Mouse (Mus musculus) embryo, embryonic 9.5 days (tissue): ENCODE results near the gene Phpt1.

Source experiments
- DNase-seq: peaks from one replicate; pipeline ENCODE4 v3.0.0-alpha.2; 2017; ENCODE audit errors: extremely low spot score

Phpt1 gene

GRCm38 (mm10) chr2:25582466-25583119, 7.6 kb upstream of the Phpt1 start:
- DNase-seq, result no peak

DNA sequence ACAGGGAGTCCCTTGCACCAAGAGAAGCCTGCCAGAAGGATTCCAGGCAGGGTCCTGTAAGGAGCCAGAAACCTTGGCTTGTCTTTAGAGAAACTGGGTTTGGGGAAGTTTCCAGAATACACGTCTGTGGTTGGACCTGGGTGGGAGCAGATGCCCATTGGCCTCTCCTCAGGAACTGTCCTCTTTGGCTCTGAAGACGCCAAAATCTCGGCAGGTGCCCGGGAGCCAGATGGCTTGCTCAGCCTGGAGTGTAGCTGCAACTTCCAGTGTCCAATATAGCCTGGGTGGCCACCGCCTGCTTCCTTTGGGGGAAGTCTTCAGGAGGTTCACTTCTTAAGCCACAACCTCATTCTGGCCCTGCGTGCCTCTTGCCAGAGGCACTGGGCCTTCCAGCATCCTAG, 6.9 kb upstream of the Phpt1 start:
- no peak for DNase-seq

- DNase-seq, result peak; percentile 75
These were observed 6.4 kb upstream of the Phpt1 start, which contains the start of gene Ajm1 for GRCm38 (mm10) chr2:25581294-25581864. Ajm1 (minus strand) TSS chr2:25581757.

GRCm38 (mm10) chr2:25580621-25581101, 5.6 kb upstream of the Phpt1 start:
- no peak for DNase-seq

DNA sequence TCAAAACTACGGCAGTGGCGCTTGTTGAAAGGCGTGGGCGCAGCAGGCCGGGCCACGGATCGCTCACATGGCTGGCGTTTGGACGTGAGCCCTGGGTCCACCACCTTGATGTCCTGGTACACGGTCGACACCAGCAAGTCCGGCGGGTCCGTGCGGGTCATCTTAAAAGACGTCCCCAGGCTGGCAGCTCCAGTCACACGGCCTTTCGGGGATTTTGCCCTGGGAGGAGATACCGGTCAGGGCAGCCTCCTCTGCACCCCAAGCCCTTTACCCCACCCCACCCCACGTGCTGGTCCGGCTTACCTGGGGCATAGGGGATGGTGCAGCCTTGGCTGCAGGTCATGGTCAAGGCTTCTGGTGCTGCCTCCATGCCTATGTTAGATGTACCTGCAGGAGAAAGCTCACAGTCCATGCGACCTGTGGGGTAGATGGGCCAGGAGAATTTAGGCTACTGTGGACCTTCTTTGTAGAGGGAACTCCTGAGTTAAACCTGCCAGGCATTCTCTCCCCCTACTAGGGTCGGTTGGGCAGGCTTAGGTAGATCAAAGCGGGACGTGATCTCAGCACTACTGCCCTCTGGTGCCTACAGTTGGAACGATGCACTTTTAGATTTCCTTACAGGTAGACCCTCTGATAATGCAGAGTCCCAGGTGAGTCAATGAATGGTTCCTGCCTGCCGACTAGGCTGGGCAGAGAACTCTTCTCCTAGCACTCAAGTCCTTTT, 4.9 kb upstream of the Phpt1 start:
- DNase-seq, result peak; percentile 48

DNA sequence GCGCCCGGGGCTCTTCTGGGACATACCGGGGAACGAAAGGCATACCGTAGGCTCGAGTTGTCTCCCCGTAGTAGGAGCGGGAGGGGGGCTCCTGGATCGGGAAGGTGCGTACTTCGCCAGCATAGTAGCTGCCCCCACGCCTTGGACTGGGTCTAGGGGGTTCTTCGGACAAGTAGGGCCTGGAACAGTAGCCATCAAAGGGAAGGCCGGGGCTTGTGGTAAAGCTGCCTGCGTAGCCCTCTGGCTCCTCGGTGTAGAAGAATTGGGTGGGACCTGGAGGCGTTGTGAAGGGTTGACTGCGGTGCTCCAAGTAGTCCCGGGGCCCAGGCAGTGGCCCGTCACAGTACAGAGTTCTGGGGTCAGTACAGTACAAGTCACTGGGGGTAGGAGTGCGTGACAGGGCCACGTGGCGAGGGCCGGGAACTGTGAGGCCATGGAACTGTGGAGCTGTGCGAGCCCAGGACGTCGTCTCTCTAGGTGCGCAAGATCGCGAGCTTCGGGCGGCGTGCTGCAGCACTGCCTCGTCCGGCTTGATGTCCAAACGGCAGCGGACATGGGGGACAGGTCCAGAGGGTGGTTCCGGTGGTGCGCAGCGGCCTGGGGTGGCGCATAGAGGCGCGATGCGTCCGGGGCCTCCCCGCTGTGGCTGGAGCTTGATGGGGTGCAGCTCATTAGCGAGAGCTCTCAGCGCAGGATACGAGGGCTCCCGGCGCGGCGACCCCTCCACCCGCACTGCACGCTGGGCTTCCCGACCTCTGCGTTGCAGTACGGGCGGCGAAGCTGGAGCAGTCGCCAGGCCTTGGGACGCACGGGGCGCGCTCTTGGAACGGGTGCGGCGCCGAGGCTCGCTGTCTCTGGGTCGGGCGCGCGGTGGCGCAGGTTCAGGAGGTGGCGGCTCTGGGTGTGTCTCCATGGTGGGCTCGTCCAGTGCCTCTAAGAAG, 4.0 kb upstream of the Phpt1 start:
- peak; percentile 32 for DNase-seq

DNA sequence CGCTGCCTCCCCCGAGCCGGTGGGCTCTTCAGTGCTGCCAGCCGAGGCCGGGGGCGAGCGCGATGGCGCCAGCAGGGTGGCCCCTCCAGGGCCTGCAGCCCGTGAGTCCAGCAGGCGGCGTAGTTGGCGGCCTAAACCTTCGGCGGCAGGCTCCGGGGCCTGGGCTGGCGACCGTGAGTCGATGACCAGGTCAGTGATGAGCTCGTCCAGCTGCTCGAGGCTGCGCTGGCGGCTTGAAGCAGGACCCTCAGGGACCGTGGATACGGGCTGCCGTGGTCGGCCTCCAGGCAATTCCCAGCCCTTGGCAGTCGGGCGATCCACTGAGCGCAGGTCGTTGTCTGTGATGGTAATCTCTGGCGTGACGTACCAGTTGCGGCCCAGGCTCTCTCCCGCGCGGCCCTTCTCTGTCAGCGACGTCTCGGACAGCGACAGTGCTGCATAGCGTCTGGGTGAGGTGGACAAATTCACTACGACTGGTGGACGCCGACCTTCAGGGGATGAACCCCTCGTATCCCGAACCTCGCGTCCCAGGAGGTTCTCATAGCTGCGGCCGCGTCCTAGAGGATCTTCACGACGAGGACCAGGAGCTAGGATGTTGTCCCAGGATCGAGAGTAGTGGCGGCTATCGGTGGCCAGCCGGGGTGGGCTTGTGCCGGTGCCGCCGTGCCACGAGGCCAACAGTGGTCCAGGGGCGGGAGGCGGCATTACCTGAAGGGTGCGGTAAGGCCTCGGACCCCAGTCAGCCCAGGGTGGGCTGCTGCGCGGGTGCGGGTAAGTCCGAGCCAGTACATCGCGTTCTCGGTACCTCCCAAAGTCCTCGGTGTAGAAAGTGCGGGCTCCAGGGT, 3.1 kb upstream of the Phpt1 start:
- peak; percentile 63 for DNase-seq

GRCm38 (mm10) chr2:25576965-25577891, 2.2 kb upstream of the Phpt1 start:
- no peak for DNase-seq

DNA sequence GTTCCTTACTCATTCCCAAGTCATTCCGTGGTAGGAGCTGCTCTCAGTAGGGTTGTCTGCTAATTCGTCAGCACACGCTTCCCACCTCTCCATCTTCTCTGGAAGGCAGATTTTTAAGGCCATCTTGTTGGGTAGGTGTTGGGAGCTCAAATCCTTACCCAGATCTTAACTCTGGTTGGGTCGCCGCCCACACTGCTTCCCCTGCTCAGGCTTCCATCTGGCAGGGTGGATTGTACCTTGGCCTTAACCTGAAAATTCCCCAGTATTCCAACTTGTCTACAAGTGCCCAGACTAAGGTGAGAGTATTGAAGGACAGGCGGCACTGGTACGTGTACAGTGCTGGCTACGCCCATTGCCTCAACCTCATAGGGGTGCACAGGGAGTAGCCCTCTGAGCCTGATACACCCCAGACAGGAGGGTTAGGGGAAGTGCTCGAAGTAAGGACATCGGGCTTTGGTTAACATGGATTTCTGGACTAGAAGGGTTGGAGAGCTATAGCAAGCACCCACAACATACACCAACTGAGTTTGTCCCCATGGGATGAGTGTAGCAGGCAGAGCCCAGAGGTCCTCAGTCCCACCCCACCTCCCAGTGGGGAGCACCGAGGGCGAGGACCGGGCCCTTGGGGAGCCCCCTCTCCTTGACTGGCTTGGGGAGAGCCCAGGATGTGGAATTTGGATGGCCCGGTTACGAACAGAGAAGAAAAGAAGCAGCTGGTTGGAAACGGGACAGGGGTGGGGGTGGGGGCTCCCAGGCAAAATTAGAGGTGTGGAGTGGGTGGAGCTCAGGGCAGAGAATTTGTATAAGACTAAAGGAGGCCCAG, 1.2 kb upstream of the Phpt1 start:
- DNase-seq, result no peak

DNA sequence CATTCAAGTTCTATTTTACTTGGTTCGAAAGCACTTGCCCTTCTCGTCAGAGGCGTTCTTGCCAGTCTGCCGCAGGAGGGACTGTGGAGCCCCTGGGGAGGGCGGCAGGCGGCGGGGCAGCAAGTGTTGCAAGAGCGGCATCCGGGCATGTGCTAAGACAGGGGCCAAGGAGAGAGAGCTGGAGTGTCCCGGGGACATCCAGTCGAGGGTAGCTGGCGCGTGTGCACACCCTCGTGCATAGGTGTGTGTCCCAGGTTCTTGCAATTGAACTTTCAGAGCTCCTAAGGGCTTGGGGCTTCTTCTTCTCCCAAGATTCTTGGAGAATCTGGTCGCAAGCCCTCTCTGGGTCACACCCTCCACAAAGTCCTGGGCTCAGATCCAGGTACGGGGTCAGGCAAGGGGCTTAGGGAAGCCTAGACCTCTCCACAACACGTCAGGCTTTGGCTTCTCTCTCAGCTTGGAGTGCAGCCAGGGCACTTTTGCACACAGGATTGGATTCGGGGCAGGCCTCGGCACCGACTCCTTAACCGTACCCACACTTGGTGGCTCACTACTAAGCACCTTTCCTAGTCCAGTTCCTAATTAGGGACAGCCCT, 506 bp upstream of the Phpt1 start:
- no peak for DNase-seq

- DNase-seq, result no peak
These were observed 888 bp downstream of the Phpt1 start for GRCm38 (mm10) chr2:25574136-25574535.

DNA sequence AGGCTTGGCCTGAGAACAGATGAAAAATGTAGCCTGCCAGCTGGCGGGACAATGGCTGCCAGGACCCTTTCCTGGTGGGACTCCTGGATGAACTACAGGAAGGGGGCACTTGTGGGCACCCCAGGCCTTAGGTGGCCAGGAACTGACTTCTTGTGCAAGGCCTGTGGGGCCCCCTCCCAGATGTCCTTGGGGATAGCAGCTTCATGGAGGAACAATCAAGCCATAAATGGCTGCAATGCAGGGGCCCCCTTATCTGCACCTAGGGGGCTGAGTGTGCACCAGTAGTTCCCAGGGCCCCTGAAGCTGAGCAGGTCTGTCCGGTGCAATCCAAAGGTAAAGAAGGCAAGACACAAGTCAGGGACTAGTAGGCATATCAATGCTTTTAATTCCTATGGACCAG, 2.0 kb downstream of the Phpt1 start:
- no peak for DNase-seq

DNA sequence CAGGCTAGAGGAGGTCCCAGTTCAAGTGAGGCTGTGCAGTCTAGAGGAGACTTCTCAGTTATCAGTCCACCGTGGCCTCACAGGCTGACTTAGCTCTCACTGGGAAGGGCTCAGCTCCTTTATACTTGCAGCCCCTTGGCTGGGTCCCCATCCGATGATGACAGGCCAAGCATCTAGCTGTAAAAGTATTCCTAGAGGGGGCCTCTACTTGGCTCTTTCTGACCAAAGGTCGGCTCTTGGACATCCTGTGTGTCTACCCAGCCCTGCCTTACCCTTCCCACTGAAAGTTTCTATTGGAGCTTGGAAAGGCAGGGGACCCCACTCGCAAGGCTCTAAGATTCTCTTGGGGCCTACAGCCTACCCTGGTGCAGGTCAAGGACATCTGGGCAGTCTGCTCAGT, 3.8 kb downstream of the Phpt1 start:
- no peak for DNase-seq

DNA sequence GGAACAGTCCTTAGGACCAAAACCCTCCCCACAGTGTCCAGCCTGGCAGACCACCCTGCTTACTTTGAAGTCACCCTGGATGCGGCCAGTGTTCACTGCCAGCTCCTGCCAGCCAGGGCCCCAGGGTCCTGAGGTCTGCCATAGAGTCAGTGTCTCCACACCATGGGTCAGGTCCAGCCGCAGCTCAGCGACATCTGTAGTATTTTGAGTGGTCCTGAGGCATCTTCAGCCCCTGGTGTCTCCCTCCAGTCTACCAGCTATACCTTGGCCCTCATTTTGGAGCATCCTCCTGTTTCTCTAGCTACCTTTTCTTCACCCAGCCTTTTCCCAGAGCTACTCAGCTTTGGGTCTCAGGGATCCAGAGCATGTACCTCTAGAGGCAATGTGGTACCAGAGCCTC, 5.7 kb downstream of the Phpt1 start:
- no peak for DNase-seq

- no peak for DNase-seq
These were observed 6.5 kb downstream of the Phpt1 start for GRCm38 (mm10) chr2:25568473-25569019.

GRCm38 (mm10) chr2:25566558-25566957, 8.5 kb downstream of the Phpt1 start:
- no peak for DNase-seq

DNA sequence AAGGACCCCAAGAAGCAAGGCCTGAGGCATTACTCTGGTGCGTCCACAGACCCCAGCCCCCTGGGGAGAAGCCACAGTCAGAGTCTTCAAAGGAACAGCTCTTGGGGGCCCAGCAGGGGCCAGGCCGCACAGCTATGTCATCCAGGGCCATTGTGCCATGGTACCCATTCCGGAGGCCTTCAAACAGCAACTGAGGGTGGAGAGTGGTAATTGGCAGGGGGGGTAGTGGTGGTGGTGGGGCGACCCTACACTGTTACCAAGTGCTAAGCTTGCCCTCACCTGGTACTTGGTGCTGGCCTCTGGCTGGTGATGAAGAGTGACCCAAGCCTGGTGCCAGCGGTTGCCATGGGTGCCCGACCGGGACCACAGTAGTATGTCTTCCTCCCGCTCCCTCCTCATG, 9.3 kb downstream of the Phpt1 start:
- DNase-seq, result no peak

GRCm38 (mm10) chr2:25561946-25562345, 13.1 kb downstream of the Phpt1 start:
- no peak for DNase-seq
